Mouse (Mus musculus): ENCODE measurements at regions not wholly inside any gene's neighbourhood (a gene's known extent, or its start where the extent isn't known, plus 50 kb on each side); places are given as distances from the start of the nearest gene placed in this dataset.

- TF ChIP-seq POLR2A (IDR thresholded peaks at IDR 0.05; ENCODE audit: control insufficient read depth in 1 of 2, insufficient read depth in 1 of 2, low read depth in 1 of 2, low read length in 2 of 2, poor library complexity in 1 of 2), result no peak
- no peak for TF ChIP-seq CTCF (IDR thresholded peaks at IDR 0.05 in 2 of 3, conservative IDR thresholded peaks at IDR 0.05 in 1 of 3; ENCODE audit: control insufficient read depth in 1 of 3, insufficient read depth in 1 of 3, low read depth in 2 of 3, low read length in 3 of 3, poor library complexity in 1 of 3, severe bottlenecking in 1 of 3)
Observed at GRCm38 (mm10) chr8:24351760-24352159, 373.9 kb downstream of the Adam3 start.
